Mouse (Mus musculus): ENCODE data around the gene BC024978.

BC024978 gene

DNA sequence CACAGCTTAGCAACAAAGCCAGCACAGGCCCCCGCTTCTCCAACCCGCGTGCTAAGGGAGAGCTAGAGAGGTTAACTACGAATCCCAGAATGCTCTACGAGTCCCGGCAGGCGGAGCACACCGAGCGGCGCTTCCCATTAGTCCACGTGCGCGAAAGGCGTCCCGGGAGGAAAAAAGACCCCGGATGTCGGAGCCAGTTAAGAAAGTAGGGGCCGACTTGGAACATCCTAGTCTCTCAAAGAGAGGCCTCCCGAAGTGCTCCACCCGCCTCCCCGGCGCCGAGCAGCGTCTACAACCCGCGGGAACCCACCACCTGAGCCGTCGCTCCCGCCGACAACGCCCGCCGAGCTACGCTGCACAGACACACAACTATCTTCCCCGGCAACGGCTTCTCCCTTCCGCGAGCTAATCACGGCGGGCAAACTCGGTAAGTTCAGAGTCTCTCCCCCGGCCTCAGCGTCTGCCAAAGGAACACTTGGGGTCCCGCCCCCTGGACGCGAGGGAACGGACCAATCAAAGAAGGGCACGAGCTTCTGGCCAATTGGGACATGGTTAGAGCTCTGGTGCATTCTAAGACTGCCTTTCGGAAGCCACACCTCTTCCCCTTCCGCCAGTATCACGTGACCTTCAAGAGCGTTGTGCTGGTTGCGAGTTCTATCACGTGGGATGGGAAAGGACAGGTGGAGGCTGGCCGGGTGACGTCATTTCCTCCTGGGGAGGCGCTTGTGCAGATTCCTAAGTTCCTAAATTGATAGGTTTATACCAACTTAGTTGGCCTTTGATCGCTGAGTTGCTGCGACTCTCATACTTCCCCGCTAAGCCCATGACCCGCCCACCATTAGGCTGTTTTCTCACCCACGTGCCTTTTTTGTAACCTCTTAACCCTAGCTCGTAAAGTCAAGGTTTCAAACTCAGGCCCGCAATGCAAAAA is at the start of gene BC024978, which contains the start of gene Snrpa:
Gene BC024978 (plus strand): TSS at position 101 of the 931 bp plus-strand sequence.
Gene Snrpa (minus strand): TSS at position 591 of the 931 bp plus-strand sequence.
- peak; percentile 99 for DNase-seq (ENCODE audit: low read depth, low spot score)

DNA sequence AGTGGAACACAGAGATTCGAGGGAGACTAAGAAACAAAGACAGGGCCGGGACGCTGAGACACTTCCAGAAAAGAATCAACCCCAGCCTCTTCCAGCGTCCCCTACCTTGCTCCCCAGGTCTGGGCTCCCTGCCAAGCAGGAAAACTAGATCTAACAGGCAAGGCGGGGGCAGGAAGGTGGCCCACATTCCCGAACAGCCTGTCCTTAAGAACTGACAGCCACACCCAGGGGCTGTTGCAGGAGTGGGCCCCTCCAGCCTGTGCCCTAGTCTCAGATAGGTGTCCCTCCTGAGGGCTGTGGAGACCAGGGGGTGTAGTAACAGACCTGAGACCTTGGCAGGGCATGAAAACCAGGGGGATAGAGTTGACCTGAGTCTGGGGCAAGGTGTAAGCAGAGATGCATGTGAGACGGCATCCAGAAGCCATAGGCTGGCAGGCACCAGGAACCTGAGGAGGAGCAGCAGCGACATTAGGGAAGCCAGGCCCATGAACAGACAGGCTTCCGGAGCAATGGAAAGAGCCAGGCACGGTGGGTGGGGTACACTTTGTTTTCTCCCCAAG is 42.3 kb upstream of the BC024978 start, which contains the start of gene Cyp2t4:
Gene Cyp2t4 (plus strand): TSS at position 510 of the 560 bp plus-strand sequence.
- DNase-seq (ENCODE audit: low read depth, low spot score), result no peak

DNA sequence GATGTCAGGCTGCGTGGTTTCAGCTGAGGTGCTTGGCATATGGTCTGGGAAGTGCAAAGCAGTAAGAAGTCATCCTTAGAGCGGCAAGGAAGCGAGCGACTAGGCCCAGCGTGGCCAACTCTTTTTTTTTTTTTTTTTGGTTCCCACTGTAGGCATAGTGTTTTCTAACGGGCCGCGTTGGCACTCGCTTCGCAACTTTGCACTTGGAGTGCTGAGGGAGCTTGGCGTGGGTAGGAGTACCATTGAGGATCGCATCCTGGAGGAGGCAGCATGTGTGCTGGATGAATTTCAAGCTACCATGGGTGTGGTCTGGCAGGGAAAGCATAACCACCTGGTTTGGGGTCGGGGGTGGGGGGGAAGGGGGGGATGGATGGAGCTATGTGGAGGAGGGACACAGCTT is 39.6 kb upstream of the BC024978 start:
- DNase-seq (ENCODE audit: low read depth, low spot score), result no peak

DNA sequence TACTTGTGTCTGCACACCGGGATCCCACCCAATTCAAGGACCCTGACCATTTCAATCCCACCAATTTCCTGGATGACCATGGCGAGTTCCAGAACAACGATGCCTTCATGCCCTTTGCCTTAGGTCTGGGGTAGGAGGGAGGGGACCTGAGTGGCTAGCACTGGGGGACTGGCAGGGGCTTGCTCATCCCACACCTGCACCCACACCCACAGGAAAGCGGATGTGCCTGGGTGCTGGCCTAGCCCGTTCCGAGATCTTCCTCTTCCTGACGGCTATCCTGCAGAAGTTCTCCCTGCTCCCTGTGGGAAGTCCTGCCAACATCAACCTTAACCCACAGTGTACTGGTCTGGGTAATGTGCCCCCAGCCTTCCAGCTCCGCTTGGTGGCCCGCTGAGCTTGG is 37.4 kb upstream of the BC024978 start:
- DNase-seq (ENCODE audit: low read depth, low spot score), result no peak

DNA sequence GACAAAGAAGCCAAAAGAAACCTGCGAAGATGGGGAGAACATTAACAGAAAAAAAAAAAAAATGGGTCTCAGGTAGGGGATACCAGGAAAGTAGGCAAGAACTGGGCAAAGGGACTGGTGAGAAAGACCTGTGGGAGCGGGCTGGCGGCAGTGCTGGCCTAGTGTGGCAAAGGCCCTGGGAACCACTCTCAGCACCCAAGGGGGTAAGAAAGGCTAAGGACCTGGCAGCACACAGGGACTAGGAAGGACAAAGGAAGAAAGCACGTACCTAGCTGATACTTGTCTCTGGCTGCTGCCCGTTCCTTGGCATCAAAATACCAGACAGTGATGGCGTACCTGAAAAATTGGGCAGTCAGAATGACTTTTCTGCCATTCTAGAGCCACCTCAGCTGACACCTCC is 36.3 kb upstream of the BC024978 start:
- no peak for DNase-seq (ENCODE audit: low read depth, low spot score)

DNA sequence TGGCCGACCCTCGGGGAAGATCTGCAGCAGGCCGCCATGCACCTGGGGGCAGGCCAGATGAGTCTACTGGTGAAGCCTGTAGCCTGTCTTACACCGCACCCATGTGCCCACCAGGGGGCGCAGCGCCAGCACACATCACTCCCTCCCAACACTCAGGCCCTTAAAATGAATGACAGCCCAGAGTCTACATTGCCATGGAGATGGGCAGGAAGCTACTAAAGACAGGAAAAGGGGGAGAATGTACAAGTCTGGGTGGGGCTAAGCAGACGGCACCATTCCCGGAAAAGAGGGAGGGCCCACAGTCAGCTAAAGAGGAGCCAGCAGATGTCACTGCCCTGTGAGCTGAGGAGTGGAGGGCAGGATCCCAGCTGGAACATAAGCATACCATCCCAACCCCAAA is 35.7 kb upstream of the BC024978 start:
- peak; percentile 80 for DNase-seq (ENCODE audit: low read depth, low spot score)

DNA sequence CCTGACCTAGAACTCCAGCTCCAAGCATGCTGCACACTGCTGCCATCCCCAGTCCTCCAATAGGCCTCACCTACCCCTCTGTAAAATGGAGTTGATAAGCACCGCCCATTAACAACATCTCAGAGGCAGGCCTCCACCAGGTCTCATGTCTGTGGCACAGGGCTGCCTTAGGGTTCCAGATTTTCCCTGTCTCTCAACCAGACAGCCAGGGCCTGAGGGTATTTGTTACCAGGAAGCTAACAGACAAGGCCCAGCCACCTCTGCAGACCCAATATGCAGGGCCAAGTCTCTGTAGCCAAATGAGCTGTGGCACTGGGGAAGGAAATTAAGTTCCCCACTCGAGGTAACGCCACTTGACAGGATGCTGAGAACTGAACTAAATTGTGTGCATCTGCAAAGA is 34.7 kb upstream of the BC024978 start:
- no peak for DNase-seq (ENCODE audit: low read depth, low spot score)

DNA sequence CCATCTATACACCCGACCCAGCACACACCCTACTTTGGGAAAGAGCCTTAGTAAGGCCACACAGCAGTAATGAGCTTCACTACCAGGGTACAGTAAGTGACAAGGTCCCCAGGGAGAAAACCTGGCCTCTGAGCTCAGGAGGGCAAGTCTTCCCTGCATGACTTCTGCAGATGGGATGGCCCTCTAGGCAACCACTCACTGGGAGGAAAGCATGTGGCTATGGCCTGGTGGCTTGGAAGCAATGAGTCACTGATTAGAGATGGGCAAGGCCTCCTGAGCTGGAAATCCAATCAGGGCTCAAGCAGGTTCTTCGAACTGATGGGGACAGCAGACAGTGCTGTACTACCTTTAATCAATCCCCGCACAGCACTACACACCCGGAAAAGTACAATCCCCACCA is 33.8 kb upstream of the BC024978 start:
- DNase-seq (ENCODE audit: low read depth, low spot score), result no peak

DNA sequence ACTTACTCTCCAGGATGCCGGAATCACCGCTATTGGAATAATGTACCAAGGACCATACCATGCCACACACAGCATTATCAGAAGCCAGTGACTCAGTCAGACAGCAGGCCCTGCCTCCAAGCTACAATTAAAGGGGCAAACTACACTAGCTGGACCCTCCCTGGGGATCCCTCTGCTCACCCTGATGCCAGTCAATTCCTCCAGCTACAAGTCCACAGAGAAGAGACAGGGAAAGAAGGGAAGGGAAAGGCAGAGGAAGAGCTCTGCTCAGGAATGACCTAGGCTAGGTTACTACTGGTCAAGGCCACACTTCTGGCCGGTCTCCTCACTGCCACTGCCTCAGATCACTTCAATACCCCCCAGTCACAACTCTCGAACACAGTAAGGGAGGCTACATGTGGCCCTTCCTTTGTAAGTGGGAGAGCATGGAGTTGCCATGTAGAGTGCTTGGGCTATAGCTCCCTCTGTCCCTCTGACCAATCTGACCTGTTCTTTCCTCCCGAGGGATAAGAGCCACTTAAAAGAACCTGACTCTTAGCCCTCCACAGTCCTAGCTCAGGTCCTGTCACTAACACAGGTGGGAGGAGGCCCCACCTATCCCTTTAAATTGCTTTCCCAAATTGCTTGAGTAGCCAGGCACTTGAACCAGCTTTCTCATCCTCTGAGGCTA is 32.7 kb upstream of the BC024978 start:
- no peak for DNase-seq (ENCODE audit: low read depth, low spot score)

DNA sequence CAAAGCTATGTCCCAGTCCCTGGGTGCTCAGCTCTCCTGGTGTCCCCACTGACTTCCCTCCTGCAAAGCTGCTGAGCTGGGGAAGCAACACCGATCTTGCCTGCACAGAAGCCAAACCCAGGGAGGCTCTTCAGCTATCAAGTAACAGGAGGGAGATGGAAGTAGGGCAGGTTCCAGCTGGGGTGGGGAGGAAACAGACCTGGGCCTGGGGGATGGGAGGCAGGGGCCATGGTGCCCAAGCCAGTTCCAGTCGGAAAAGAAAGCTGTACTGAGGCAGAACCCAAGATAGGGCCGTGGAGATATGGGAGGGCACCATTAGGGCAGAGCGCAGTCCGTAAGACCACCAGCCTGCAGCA is 32.2 kb upstream of the BC024978 start:
- DNase-seq (ENCODE audit: low read depth, low spot score), result no peak

DNA sequence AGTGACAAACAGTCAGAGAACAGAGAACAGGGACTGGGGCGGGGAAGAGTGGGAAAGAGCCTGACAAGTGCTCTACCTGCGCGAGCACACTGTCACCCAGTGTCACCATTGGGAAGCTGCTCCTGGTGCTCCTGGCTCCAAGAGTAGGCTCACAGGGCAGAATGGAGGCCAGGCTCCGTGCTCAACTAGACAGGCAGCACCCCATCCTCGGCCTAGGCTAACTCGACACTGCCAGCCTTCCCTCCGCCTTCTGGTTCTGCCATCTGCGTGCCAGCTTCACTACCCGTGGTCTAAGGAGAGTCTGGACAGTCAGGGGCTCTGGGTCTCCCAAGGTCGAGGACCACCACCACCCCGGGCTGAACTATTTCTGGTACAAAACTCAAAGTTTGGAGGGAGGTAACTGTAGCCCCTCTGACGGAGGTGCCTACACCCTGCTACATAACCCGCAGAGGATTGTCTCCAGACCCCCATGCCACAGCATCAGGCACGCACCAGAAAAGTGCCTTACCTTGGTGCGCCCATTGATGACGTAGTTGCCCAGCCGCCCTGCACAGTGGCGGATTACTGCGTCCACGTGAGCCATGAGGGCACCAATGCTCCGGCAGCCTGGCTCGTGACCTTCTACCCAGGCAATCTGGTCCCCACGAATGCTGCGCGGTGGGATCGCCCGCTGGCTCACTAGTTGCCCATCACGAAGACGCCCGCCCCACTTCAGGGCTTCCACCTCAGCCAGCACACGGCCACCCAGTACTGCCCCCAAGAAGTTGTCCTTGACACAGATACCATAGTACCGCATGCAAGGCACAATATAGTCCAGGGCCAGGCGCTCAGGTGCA is 31.3 kb upstream of the BC024978 start:
- DNase-seq (ENCODE audit: low read depth, low spot score), result no peak

DNA sequence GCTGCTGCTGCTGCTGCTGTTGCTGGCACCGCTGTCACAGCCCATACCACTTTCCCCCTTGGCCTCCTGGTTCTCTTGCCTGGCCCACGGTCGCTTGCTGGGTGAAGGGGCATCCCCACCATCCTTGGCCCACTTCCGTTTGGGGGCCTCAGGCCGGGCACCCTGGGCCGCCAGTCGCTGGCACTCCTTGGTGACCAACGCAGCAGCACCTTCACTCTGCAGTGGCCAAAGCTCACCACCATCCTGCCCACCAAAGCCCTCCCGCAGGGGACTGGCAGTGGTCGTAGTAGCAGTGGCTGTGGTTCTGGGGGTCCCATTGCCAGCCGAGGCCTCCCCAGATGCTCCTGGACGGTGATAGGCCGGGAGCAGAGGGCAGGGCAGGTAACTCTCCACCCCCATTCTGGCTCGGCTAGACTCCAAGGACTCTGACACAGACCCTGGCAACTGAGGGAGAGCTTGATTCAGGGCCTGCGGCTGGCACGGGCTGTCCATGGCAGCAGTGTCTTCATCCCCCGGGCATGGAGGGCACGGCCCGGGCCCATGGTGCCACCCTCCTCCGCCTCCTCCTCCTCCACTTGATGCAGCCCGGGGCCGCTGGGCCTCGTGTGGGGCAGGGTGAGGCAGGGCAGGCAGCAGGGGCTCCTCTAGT is 30.4 kb upstream of the BC024978 start:
- DNase-seq (ENCODE audit: low read depth, low spot score), result no peak

DNA sequence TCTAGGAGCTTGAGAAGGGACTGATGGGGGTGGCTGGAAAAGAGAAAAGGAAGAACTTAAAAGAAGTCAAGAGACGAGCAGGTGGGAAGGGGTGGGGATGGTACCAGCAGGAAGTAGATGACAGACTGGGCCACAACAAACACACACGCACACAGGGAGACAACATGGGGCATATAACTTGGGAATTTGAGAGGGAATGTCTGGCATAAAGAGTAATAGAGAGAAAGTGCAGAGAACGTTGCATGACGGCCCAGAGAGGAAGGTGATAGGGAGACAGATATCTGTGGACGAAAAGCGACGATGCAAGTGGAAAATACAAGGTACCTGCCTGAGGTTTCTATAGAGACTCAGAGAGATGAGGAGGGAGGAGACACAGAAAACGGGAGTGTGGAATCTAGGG is 29.9 kb upstream of the BC024978 start:
- peak; percentile 41 for DNase-seq (ENCODE audit: low read depth, low spot score)

DNA sequence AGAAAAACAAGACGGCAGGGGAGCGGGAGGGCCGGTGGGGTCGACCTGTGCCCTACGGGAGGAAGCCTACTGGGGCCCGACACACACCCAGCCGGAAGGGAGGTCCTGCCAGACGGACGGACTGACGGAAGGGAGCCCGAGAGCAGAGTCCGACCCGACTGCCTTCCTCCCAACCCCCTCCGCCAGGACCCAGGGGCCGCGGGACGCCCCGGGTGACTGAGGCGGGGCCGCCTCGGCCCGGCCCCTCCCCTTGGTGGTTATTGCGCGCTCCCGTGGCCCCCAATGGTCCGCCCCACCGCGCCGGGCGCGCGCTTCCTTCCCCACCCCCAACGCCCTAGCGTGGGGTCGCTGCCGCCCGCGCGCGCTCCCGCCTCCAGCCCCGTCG is 29.4 kb upstream of the BC024978 start:
- DNase-seq (ENCODE audit: low read depth, low spot score), result peak; percentile 92

DNA sequence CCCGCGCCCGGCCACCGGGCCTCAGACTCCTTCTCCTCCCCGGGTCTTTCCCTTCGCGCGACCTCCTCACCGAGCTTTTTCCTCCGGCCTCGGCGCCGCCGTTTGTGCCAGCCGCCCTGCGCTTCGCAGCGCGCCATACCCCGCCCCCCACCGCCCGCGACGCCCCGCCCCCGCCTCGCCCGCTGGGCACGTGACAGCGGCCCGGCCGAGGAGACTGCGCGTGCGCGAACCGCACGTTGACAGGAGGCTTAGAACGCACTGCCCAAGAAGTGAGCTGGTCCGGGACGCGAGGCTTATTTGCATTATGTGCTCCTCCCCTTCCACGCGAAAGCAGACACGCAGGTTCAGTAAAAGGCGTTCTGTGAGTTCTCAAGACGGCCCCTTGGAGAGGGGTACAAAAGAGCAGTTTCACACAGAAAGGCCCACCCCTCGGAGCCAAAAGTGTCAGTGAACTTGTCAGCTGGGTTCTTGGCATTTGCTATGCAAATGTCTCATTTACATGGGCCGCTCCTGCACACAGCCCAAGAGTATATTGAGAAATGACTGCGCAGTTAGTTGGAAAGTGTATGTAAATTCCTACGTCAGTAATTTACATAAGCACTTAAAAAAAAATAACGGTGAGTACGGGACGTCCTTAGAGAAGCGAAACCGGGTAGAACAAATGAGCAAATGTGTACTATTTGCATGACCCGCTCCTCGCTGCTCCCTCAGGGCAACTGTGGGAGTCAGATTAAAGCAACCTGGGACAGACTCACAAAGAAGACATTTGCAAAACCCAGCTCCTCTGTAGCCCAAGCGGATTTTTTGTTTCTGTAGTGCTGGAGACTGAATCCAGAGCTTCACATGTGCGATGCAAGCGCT is 28.7 kb upstream of the BC024978 start, which contains the start of gene Egln2:
Gene Egln2 (minus strand): TSS at position 189 of the 861 bp plus-strand sequence.
- DNase-seq (ENCODE audit: low read depth, low spot score), result peak; percentile 97

DNA sequence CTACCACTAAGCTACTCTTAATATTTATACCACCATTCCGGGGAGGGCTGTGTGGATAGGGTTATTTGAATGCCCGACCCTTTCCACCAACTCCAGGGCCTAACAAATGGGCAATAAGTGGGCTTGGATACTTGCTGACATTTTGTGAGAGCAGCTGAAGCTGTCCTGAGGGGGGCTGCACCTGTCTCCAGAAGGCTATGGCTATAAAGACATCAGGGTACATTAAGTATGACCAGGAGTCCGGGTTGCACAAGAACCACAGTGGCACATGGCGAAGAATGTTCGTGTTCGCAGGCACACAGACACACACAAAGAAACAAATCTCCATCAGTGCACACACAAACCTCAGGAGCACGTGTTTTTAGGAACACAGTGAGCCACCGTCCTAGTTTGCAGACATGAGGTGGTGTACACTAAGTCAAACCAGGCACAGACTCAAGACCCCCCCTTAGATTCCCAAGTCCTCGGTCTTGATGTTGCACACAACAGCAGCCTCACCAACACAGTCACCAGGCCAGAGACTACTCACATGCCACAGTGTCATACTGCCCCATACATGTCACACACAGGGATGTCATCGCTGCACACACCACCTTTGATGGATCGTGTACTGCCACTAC is 28.0 kb upstream of the BC024978 start:
- DNase-seq (ENCODE audit: low read depth, low spot score), result no peak

DNA sequence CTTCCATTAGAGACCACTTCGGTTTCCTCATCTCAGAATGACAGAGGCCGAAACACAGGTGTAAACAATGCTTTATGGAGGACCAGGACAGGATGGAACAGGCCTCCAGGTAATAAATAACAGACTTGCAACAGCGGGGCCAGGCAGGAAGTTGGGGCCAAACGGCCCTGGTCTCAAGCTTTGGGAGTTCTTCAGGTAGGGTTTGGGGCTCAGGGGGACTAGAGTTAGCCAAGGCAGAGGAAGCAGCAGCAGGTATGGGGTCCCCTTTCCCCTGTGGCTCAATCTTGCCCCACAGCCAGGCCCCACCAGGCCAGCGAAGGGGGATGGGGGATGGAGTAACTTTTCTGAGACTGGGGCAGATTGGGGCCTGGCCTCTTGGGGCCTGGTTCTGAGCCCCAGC is 27.2 kb upstream of the BC024978 start:
- peak; percentile 54 for DNase-seq (ENCODE audit: low read depth, low spot score)

DNA sequence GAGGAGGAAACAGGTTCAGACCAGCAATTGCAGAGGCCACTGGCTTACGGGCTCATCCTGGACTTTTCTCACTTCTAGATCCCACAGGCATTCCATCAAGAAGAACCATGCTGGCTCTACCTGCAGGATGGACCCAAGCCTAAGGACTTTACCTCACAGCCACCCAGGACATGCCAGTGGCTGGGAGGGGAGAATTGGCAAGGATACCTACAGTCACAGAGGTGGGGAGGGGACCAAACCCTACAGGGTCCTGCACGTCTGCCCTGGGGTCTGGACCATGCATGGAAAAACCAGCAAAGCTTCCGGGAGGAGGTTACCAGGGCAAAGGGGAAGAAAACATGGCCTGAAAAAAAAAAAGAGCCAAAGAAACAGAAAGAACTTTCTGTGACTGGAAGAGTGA is 24.6 kb upstream of the BC024978 start:
- DNase-seq (ENCODE audit: low read depth, low spot score), result no peak

DNA sequence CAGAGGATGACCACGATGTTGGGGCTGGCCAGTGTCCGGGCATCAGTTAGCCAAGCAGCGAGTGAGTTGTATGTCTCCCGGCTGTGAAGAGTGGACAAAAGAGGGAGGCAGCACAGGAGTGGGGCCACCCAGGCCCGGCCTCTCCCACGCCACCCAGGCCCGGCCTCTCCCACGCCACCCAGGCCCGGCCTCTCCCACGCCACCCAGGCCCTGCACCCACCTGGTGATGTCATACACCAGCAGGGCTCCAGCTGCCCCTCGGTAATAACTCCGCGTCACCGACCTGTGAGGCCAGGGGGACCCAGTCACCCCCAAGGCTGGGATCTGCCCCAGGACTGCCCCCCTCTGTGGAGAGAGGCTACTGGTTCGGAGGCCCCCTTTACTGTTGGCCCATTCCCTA is 21.1 kb upstream of the BC024978 start:
- DNase-seq (ENCODE audit: low read depth, low spot score), result no peak

DNA sequence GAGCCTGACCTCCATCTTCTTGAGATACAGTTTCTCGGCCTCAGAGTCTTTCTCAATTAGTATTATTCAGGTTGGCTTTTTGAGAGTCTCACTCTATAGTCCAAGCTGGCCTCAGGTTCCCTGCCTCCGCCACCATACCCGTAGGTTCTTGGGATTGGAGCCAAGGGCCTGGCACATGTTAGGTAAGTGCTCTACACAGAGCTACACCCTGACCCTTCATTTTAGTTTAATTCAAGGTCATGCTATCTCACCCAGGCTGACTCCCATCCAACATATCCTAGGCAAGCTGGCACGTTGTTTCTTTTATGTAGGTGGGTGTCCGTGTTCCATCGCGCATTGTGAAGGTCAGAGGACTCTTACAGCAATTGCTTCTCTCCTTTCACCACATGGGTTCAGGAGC is 20.7 kb upstream of the BC024978 start:
- no peak for DNase-seq (ENCODE audit: low read depth, low spot score)

Measured in A20 (cell line).